Mouse (Mus musculus) CH12.LX (cell line): Measurements from ENCODE around the gene Gkn2.

Experiments
- CTCF ChIP-seq, 2 experiments: IDR thresholded peaks in 1 of 2; conservative IDR thresholded peaks in 1 of 2; 2 replicates each; pipeline ENCODE4 v1.5.1; 2011 to 2012; ENCODE audit warnings: low read depth in 2 of 2, low read length in 2 of 2, improper control_type of control experiment in 1 of 2, inconsistent platforms in 1 of 2, mild to moderate bottlenecking in 1 of 2, moderate library complexity in 1 of 2
- EP300 ChIP-seq: IDR thresholded peaks from 2 replicates; pipeline ENCODE4 v1.6.1; 2011; ENCODE audit warnings: low read length, improper control_type of control experiment
- ETS1 ChIP-seq: conservative IDR thresholded peaks from 2 replicates; pipeline ENCODE4 v1.6.1; 2012; ENCODE audit warnings: low read depth, mild to moderate bottlenecking, inconsistent platforms, low read length, improper control_type of control experiment, moderate library complexity
- GABPA ChIP-seq: IDR thresholded peaks from 2 replicates; pipeline ENCODE4 v1.6.1; 2012; ENCODE audit warnings: low read depth, low read length, improper control_type of control experiment, inconsistent platforms; ENCODE audit not compliant: insufficient replicate concordance
- HCFC1 ChIP-seq: IDR thresholded peaks from 2 replicates; pipeline ENCODE4 v1.6.1; 2012; ENCODE audit warnings: low read depth, mild to moderate bottlenecking, inconsistent platforms, low read length, improper control_type of control experiment
- MAX ChIP-seq: IDR thresholded peaks from 2 replicates; pipeline ENCODE4 v1.6.1; 2011; ENCODE audit warnings: low read length, improper control_type of control experiment
- MAZ ChIP-seq: IDR thresholded peaks from 2 replicates; pipeline ENCODE4 v1.6.1; 2012; ENCODE audit warnings: low read depth, mild to moderate bottlenecking, inconsistent platforms, low read length, improper control_type of control experiment, moderate library complexity
- MEF2A ChIP-seq: IDR thresholded peaks from 2 replicates; pipeline ENCODE4 v1.6.1; 2014; ENCODE audit warnings: low read depth, mild to moderate bottlenecking, inconsistent platforms, low read length, improper control_type of control experiment, borderline replicate concordance
- POLR2A ChIP-seq: IDR thresholded peaks from 2 replicates; pipeline ENCODE4 v1.6.1; 2011; ENCODE audit warnings: low read depth, mild to moderate bottlenecking, improper control_type of control experiment, low read length
- RCOR1 ChIP-seq: conservative IDR thresholded peaks from 2 replicates; pipeline ENCODE4 v1.6.1; 2012; ENCODE audit warnings: low read depth, mild to moderate bottlenecking, inconsistent platforms, low read length, improper control_type of control experiment
- TBP ChIP-seq: conservative IDR thresholded peaks from 2 replicates; pipeline ENCODE4 v1.6.1; 2011; ENCODE audit warnings: low read depth, low read length, improper control_type of control experiment
- USF2 ChIP-seq: conservative IDR thresholded peaks from 2 replicates; pipeline ENCODE4 v1.6.1; 2011; ENCODE audit warnings: low read depth, low read length, improper control_type of control experiment
- ZC3H11A ChIP-seq: IDR thresholded peaks from 2 replicates; pipeline ENCODE4 v1.6.1; 2012; ENCODE audit warnings: low read depth, mild to moderate bottlenecking, inconsistent platforms, low read length, improper control_type of control experiment

- no peak for TF ChIP-seq POLR2A
- TF ChIP-seq MEF2A = no peak
- TF ChIP-seq CTCF (conservative IDR thresholded peaks at IDR 0.05 in 1 of 2, IDR thresholded peaks at IDR 0.05 in 1 of 2; ENCODE audit: low read depth in 2 of 2, low read length in 2 of 2) = no peak
- no peak for TF ChIP-seq GABPA
- no peak for TF ChIP-seq ETS1
- no peak for TF ChIP-seq RCOR1
- no peak for TF ChIP-seq MAZ
- no peak for TF ChIP-seq HCFC1
- TF ChIP-seq MAX = no peak
- TF ChIP-seq EP300 = no peak
- no peak for TF ChIP-seq USF2
- TF ChIP-seq ZC3H11A = no peak
- no peak for TF ChIP-seq TBP
Measured at GRCm38 (mm10) chr6:87401456-87401855, 28.3 kb downstream of the Gkn2 start.
